Mouse (Mus musculus) adrenal gland, adult 2 months (tissue): ENCODE measurements at regions not wholly inside any gene's neighbourhood (a gene's known extent, or its start where the extent isn't known, plus 50 kb on each side); places are given as distances from the start of the nearest gene placed in this dataset.
A peak's percentile ranks its signal among the peaks of the same experiment; 100 is the strongest.

ENCODE experiments used
- DNase-seq: peaks from one replicate; pipeline ENCODE4 v3.0.0; 2021

GRCm38 (mm10) chr5:77594719-77595118, 186.9 kb upstream of the Igfbp7 start:
- no peak for DNase-seq

GRCm38 (mm10) chr5:77589252-77589651, 181.4 kb upstream of the Igfbp7 start:
- DNase-seq, result no peak

GRCm38 (mm10) chr5:77581702-77582101, 173.9 kb upstream of the Igfbp7 start:
- DNase-seq, result no peak

GRCm38 (mm10) chr5:77581106-77581638, 173.3 kb upstream of the Igfbp7 start:
- DNase-seq, result peak; percentile 31

- peak; percentile 17 for DNase-seq
Measured at GRCm38 (mm10) chr5:77579826-77580745, 172.2 kb upstream of the Igfbp7 start.

- DNase-seq, result no peak
Measured at GRCm38 (mm10) chr5:77576881-77577280, 169.0 kb upstream of the Igfbp7 start.

- DNase-seq, result no peak
Measured at GRCm38 (mm10) chr5:77575780-77576179, 167.9 kb upstream of the Igfbp7 start.

- no peak for DNase-seq
Measured at GRCm38 (mm10) chr5:77570364-77570763, 162.5 kb upstream of the Igfbp7 start.

GRCm38 (mm10) chr5:77568121-77568520, 160.3 kb upstream of the Igfbp7 start:
- DNase-seq, result no peak

- DNase-seq, result no peak
Measured at GRCm38 (mm10) chr5:77552580-77552979, 144.7 kb upstream of the Igfbp7 start.

- DNase-seq, result no peak
Measured at GRCm38 (mm10) chr5:77552081-77552480, 144.2 kb upstream of the Igfbp7 start.

GRCm38 (mm10) chr5:77546001-77546620, 138.3 kb upstream of the Igfbp7 start:
- DNase-seq, result no peak

GRCm38 (mm10) chr5:77532261-77533015, 124.6 kb upstream of the Igfbp7 start:
- no peak for DNase-seq

GRCm38 (mm10) chr5:77530376-77530775, 122.5 kb upstream of the Igfbp7 start:
- no peak for DNase-seq

GRCm38 (mm10) chr5:77517252-77517651, 109.4 kb upstream of the Igfbp7 start:
- DNase-seq, result no peak

GRCm38 (mm10) chr5:77515448-77515847, 107.6 kb upstream of the Igfbp7 start:
- no peak for DNase-seq

GRCm38 (mm10) chr5:77502684-77503083, 94.8 kb upstream of the Igfbp7 start:
- no peak for DNase-seq

GRCm38 (mm10) chr5:77499949-77500460, 92.2 kb upstream of the Igfbp7 start:
- no peak for DNase-seq

- DNase-seq, result no peak
Measured at GRCm38 (mm10) chr5:77494601-77495000, 86.8 kb upstream of the Igfbp7 start.

- no peak for DNase-seq
Measured at GRCm38 (mm10) chr5:77488969-77489368, 81.1 kb upstream of the Igfbp7 start.

GRCm38 (mm10) chr5:77487837-77488827, 80.3 kb upstream of the Igfbp7 start:
- no peak for DNase-seq
